Mouse (Mus musculus) E14TG2a.4 (cell line): ENCODE measurements around the gene Gm9837.

Experiments
- H3K27me3 ChIP-seq: 2 replicates; pipeline ENCODE4 v1.6.1; 2014; ENCODE audit warnings: low read length, control low read depth; ENCODE audit not compliant: insufficient read depth
- H3K36me3 ChIP-seq: 2 replicates; pipeline ENCODE4 v1.6.1; 2014; ENCODE audit warnings: low read length, control low read depth; ENCODE audit not compliant: insufficient read depth
- H3K4me1 ChIP-seq: replicated peaks from 2 replicates; pipeline ENCODE4 v1.6.1; 2014; ENCODE audit warnings: low read depth, low read length, control low read depth
- H3K4me3 ChIP-seq: replicated peaks from 2 replicates; pipeline ENCODE4 v1.5.1; 2014; ENCODE audit warnings: mild to moderate bottlenecking, low read length
- H3K9me3 ChIP-seq: 2 replicates; pipeline ENCODE4 v1.6.1; 2014; ENCODE audit warnings: low read length, control low read depth
- CTCF ChIP-seq: conservative IDR thresholded peaks from 2 replicates; pipeline ENCODE4 v1.5.1; 2014; ENCODE audit warnings: low read length
- NANOG ChIP-seq: IDR thresholded peaks from 2 replicates; pipeline ENCODE4 v1.6.1; 2014; ENCODE audit warnings: borderline replicate concordance, low read length, mixed read lengths
- POU5F1 ChIP-seq: IDR thresholded peaks from 2 replicates; pipeline ENCODE4 v1.6.1; 2014; ENCODE audit warnings: low read length, borderline replicate concordance

Gene Gm9837

DNA sequence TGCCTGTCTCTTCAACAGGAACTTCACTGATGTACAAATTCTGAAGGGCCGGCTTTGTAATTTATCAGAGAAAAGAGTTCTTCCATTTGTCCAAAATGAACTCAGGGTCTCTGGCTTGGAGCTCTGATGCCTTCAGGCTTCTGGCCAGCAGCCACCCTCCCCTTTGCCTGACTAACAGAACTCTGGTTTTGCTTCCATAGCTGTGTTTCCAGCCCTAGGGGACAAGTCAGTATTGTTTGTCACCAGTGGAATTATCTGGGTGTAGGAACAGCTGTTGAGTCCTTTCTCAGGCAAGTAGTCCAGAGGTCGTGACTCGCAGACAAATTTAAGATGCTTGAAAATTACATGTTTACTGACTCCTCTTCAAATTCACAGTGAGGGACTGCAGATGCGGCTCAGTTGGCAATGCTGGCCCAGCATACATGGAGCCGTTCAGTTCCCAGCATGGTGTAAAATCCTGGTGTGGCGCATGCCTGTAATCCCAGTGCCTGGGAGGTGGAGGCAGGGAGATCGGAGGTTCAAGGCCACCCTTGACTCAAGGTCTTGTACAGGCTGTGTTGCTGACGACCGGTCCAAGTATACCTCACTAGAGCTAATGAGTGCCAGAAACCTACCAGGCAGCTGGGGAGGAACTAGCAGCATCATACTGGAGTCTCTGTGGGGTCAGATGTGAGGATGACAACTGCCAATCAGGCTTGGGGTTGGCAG is 37.0 kb upstream of the Gm9837 start:
- peaks cover 27% of the 10 kb centered on the region for H3K4me1 ChIP-seq
- H3K9me3 ChIP-seq, result no peaks in the 10 kb centered on the region
- no peaks in the 10 kb centered on the region for H3K27me3 ChIP-seq
- no peaks in the 10 kb centered on the region for H3K36me3 ChIP-seq
- TF ChIP-seq CTCF, result no peak
- no peak for TF ChIP-seq NANOG
- no peak for TF ChIP-seq POU5F1
- H3K4me3 ChIP-seq, result no peak overlapping the region

DNA sequence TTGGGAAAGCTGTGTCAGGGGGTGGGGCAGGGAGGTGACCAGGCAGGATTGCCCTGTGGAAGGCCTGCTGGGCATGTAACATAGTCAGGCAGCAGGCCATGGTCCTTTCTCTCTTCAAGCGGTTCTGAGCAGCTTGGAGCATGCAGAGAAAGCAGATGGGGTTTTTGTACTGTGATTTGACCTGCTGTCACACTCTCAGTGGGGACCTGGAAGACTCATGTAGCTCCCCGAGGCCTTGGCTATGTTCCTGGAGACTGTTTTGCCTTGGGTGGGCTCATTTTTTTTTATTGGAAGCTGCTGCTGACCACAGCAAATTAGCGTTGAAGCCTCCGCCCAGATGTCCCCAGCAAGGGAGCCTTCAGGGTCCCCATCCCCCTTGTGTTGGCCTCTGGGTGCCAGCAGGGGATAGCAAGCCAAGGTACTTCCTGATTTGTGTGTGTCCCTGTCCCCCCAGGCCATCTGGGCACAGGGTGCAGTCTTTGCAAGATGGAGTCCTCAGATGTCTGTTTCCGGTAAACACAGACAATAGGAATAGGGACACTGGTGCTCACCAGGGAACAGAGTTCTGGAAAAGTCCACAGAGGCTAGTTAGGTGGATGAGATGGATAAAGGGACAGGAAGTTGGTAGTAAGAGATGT is 34.9 kb upstream of the Gm9837 start:
- no peak overlapping the region for H3K4me3 ChIP-seq
- H3K4me1 ChIP-seq, result peaks cover 31% of the 10 kb centered on the region
- no peaks in the 10 kb centered on the region for H3K9me3 ChIP-seq
- TF ChIP-seq CTCF (no peak), NANOG (no peak)
- H3K27me3 ChIP-seq, result peaks cover 11% of the 10 kb centered on the region
- no peaks in the 10 kb centered on the region for H3K36me3 ChIP-seq

DNA sequence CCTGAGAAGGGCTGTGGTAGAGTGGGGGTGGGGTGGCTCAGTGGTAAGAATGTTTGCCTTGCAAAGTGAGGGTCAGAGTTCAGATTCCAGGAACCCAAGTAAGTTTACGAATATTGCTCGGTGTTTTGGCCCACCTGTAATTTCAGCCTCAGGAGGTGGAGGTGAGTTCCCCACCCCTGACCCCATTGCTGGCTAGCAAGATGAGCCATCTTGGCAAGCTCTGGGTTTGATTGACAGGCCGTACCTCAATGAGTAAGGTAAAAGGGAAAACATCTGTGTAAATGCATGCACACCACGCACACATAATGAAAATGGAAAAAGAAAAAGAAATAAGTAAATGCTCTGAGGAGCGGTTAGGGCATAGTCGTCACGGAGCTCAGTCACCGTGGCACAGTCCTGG is 34.1 kb upstream of the Gm9837 start:
- Histone ChIP-seq H3K36me3 (no peaks in the 10 kb centered on the region), H3K27me3 (peaks cover 18% of the 10 kb centered on the region), H3K4me1 (peaks cover 31% of the 10 kb centered on the region), H3K4me3 (no peak overlapping the region), H3K9me3 (no peaks in the 10 kb centered on the region)
- no peak for TF ChIP-seq CTCF
- TF ChIP-seq POU5F1, result no peak
- TF ChIP-seq NANOG, result no peak

DNA sequence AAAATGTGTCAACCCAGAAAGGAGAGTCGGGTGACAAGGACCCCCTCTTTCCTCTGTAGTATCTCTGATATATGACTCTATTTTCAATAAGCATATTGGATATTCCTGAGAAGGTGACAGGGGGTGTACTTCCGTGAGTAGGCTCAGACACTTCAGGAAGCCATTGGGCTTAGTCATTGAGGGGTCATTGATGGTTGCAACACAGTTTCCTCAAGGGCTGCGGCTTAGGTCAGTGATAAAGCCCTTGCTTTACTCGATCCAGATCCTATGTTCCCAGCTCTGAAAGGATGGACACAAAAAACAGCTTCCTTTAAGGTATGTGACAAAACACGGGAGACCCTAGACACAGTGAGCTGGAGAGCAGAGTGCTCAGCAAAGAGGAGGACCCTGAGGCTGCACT is 33.5 kb upstream of the Gm9837 start:
- Histone ChIP-seq H3K9me3 (no peaks in the 10 kb centered on the region), H3K27me3 (peaks cover 21% of the 10 kb centered on the region), H3K36me3 (no peaks in the 10 kb centered on the region), H3K4me1 (peaks cover 25% of the 10 kb centered on the region), H3K4me3 (no peak overlapping the region)
- TF ChIP-seq NANOG (no peak), CTCF (no peak), POU5F1 (no peak)

DNA sequence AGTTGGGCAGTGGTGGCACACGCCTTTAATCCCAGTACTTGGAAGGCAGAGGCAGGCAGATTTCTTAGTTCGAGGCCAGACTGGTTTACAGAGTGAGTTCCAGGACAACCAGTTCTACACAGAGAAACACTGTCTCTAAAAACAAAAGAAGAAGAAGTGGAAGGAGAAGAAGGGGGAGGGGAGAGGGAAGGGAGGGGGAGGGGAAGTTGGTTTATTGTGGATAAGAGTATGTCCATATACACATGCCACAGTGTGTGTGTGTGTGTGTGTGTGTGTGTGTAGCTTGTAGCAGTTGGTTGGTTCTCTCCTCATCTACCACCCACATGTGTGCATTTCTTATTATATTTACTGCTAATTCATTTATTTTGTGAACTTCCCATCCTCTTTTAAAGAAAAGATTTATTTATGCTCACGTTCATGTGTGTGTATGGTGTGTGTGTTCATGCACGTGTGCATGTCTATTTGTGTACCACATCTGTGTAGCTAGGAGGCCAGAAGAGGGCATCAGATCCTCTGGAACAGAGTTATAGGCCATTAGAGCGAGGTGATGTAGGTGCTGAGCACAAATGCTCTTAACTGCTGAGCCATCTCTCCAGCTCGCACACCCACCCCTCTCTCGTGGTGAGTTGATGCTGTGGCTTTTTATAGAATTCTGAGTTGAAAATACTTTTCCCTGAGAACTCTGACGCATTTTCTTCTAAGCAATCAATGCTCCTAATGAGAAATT is 31.9 kb upstream of the Gm9837 start:
- peaks cover 10% of the 10 kb centered on the region for H3K4me1 ChIP-seq
- peaks cover 29% of the 10 kb centered on the region for H3K27me3 ChIP-seq
- no peak for TF ChIP-seq POU5F1
- no peak for TF ChIP-seq NANOG
- TF ChIP-seq CTCF, result no peak
- H3K9me3 ChIP-seq, result no peaks in the 10 kb centered on the region
- no peaks in the 10 kb centered on the region for H3K36me3 ChIP-seq
- H3K4me3 ChIP-seq, result no peak overlapping the region

DNA sequence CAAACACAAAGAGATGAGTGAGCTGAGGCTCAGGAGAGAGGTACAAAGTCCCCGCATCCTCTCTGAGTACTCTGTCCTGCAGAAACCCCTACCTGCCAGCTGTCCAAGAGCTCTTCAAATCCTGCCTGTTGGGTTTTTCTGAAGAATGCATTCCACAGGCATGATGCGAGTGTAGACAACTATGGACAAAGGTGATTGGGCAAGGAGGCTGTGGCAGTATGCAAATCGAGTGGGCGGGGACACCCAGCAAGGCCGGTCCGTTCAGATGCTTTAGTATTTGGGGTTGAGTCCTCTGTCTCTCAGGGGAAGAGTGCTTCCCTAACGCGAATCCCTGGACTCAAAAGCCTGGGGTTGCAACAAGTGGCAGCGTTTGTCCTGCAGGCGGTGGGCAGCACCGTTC is 30.3 kb upstream of the Gm9837 start:
- Histone ChIP-seq H3K36me3 (no peaks in the 10 kb centered on the region), H3K4me3 (no peak overlapping the region), H3K4me1 (peaks cover 8% of the 10 kb centered on the region), H3K9me3 (no peaks in the 10 kb centered on the region), H3K27me3 (peaks cover 35% of the 10 kb centered on the region)
- no peak for TF ChIP-seq CTCF
- TF ChIP-seq POU5F1, result no peak
- no peak for TF ChIP-seq NANOG

DNA sequence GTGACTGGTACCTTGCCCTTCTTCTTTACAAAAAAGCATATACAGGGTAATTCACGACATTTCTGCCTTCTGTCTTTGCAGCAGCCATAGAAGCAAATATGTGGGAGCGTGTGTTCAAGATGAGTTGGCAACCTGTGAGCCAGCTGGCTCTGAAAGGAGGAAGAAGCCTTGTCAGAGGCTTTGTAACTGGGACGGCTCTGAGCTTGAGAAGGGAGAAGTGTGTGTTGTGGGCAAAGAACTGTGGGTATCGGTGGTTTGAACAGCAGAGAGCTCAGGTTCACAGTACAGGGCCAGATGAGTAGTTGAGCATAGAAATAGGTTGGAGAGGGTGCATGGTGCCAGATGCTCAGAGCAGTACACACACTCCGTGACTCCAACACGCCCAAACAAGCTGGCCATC is 26.7 kb upstream of the Gm9837 start:
- peaks cover 37% of the 10 kb centered on the region for H3K27me3 ChIP-seq
- H3K4me3 ChIP-seq, result no peak overlapping the region
- H3K9me3 ChIP-seq, result no peaks in the 10 kb centered on the region
- peaks cover 13% of the 10 kb centered on the region for H3K4me1 ChIP-seq
- H3K36me3 ChIP-seq, result no peaks in the 10 kb centered on the region
- TF ChIP-seq POU5F1 (no peak), NANOG (no peak), CTCF (no peak)

DNA sequence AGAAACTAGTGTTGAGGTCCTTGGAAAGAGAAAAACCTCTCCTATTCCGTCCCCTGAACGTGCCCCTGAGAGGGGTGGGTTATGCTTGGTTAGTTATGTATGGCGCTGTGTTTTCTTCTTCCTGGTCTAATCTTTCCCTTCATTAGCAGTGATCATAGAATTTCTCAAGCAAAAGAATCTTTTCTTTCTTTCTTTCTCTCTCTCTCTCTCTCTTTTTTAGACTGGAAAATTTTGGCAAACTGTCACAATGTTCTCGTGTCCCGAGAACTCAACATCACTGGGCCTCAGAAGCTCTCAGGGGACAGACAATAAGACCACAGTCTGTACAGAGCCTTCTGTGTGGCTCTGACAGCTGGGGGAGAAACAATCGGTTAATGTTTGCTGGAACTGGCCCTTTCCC is 25.1 kb upstream of the Gm9837 start:
- Histone ChIP-seq H3K9me3 (no peaks in the 10 kb centered on the region), H3K36me3 (no peaks in the 10 kb centered on the region), H3K27me3 (peaks cover 29% of the 10 kb centered on the region), H3K4me3 (no peak overlapping the region), H3K4me1 (peaks cover 8% of the 10 kb centered on the region)
- TF ChIP-seq POU5F1, result no peak
- TF ChIP-seq NANOG, result no peak
